Mouse (Mus musculus): ENCODE measurements around the gene Sirt3.

- TF ChIP-seq CTCF (IDR thresholded peaks at IDR 0.05; ENCODE audit: borderline replicate concordance, insufficient read depth, low read depth, low read length) (no peak), POLR2A (IDR thresholded peaks at IDR 0.05; ENCODE audit: borderline replicate concordance, insufficient read depth, low read length) (no peak)
Measured at GRCm38 (mm10) chr7:140897863-140898262, 15.8 kb upstream of the Sirt3 start.

All from cerebellum, adult 2 months (tissue).